Mouse (Mus musculus): ENCODE data around the gene Capg.

The Capg gene

GRCm38 (mm10) chr6:72601732-72602131, 57.5 kb downstream of the Capg start:
- no peak for DNase-seq (ENCODE audit: extremely low read depth, low read depth, low spot score)

GRCm38 (mm10) chr6:72604066-72604465, 59.9 kb downstream of the Capg start:
- no peak for DNase-seq (ENCODE audit: extremely low read depth, low read depth, low spot score)

DNA sequence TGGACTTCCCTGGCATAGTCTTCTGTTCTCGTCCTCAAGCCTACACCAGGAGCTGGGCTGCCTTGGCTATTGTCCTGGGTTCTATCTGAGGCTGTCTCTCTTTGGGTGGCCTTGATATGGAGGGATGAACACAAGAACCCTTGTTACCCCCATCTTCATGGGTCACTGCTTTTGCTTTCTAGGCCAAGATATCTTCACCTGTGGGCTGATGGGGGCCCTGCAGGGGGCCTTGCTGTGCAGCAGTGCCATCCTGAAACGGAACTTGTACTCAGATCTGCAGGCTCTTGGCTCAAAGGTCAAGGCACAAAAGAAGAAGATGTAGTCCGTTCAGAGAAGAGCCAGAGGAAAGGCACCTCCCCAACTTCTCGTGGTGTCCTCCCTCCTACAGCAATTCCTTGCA, 62.9 kb downstream of the Capg start:
- DNase-seq (ENCODE audit: extremely low read depth, low read depth, low spot score): no peak

DNA sequence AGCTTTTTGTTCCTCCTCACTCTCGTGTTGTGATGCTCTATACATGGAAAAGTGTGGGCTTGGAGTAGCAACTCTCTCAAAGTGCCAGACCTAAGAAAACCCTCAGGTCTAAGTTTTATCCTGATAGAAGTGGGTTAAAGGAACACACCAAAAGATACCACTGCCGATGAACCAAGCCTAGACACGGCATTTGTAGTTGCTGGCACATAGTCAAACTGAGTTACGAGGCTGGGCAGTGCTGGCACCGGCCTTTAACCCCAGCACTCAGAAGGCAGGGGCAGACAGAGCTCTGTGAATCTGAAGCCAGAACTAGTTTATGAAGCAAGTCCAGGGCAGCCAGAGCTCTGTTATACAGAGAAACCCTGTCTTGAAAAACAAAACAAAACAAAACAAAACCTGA, 63.5 kb downstream of the Capg start:
- DNase-seq (ENCODE audit: extremely low read depth, low read depth, low spot score): no peak

- DNase-seq (ENCODE audit: extremely low read depth, low read depth, low spot score): no peak
These were observed 64.5 kb downstream of the Capg start for GRCm38 (mm10) chr6:72608662-72609184.

GRCm38 (mm10) chr6:72610261-72610660, 66.1 kb downstream of the Capg start:
- DNase-seq (ENCODE audit: extremely low read depth, low read depth, low spot score): no peak
